Mouse (Mus musculus): ENCODE measurements around the gene Tgm1.
A peak's percentile ranks its signal among the peaks of the same experiment; 100 is the strongest.

Tgm1 gene

DNA sequence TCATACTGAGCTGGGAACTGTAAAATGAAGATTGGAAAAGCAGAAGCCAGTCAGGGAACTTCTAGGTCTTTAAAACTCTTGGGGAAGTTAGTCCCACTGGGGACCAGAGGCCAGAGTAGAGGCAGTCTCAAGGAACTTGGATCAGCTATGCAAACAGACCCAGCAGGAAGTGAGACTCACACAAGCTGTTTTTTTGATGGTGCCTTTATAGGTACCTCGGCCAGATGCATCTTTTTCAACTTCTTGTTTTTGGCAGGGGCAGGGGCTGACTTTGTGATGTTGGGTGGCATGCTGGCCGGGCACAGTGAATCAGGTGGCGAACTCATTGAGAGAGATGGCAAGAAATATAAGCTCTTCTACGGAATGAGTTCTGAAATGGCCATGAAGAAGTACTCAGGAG lies 36.1 kb downstream of the Tgm1 start:
- DNase-seq (ENCODE audit: low read depth, low spot score) = no peak

DNA sequence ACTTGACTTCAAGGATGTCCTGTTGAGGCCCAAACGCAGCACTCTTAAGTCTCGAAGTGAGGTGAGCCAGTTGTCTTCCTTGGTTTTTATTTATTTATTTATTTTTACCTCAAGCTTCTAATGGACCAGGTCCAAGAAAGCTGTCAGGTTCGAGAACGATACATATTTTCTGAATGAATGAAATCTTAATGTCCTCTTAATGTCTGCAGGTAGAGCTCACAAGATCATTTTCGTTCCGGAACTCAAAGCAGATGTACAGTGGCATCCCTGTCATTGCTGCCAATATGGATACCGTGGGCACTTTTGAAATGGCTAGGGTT lies 41.0 kb downstream of the Tgm1 start:
- DNase-seq (ENCODE audit: low read depth, low spot score) = no peak

DNA sequence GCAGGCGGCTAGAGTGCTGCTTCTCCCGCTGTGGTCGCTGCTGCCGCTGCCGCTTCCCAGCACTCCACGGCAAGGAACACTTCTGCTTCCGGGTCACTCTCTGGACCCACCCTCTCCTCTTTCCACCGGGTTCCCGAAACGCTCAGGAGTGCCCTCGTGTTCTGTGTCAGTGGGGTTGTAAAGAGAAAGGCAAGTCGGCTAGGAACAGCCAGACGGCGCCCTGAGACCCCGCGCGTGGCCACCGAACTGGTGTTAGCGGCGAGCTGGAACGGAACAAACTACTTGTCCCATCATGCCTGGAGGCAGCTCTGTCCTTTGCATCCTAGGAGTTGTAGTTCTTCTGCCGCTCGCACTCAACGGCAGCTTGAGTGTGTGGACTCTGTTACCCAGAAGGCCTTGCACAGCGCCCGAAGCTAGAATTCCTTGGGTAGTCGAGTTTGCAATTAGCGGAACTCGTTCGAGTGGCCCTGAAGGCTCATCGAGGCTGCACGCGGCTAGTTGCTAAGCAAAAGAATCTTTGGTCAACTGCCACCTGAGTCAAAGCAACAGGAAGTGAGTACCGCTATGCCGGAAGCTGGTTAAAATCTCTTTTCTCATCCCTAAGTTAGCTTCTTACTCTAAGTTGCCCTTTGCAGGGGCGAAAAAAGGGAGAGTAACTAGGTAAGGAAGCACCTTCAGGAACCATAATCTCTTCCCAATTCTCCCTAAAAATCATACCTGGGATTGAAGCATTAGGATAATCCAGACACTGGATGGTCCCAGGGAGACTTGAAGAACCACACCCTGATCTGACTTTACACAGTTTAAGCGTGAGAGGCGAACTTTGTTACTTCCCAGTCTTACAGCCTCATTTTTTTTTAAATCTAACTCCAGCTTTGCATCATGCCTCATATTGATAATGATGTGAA lies 41.6 kb downstream of the Tgm1 start, which contains the start of the genes Gmpr2 and Nedd8:
Gene Gmpr2, plus strand, starts transcription at position 109 of the 908 bp plus-strand sequence.
Gene Nedd8, minus strand, starts transcription at position 292 of the 908 bp plus-strand sequence.
- DNase-seq (ENCODE audit: low read depth, low spot score) = peak; percentile 85

DNA sequence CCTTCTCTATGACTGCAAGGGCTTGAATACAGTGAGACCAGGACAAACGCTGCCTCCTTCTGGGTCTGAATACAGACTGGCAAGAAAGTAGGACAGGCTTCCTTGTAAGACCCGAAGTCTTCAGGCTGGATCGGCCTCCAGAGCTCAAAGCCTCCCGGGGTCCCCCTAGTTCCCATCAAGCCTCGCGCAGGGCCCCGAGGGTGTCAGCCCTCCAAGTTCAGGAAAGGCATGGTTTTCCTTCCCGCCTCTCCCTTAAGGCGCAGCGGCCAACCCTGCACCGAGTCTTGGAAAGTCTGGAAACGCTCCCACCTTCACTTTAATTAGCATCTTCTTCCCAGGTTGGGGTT lies 42.3 kb downstream of the Tgm1 start:
- no peak for DNase-seq (ENCODE audit: low read depth, low spot score)

DNA sequence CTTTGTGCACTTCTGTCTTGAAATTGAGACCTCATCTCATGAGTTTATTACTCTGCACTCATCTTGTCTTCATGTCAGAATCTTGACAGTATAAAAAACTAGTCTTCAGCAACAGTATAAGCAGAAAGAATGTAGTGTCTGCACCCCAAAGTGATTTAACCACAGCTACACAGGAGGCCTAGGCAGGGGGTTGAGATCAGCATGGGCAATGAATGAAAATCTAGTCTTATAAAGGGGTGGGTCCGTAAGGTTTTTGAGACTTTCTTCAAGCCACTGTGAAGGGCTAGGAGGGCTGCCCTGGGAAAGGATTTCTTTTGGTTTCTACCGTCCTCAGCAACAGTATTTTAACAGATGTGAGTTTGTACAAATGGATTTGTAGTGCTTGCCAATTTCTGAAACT lies 53.1 kb downstream of the Tgm1 start:
- no peak for DNase-seq (ENCODE audit: low read depth, low spot score)

DNA sequence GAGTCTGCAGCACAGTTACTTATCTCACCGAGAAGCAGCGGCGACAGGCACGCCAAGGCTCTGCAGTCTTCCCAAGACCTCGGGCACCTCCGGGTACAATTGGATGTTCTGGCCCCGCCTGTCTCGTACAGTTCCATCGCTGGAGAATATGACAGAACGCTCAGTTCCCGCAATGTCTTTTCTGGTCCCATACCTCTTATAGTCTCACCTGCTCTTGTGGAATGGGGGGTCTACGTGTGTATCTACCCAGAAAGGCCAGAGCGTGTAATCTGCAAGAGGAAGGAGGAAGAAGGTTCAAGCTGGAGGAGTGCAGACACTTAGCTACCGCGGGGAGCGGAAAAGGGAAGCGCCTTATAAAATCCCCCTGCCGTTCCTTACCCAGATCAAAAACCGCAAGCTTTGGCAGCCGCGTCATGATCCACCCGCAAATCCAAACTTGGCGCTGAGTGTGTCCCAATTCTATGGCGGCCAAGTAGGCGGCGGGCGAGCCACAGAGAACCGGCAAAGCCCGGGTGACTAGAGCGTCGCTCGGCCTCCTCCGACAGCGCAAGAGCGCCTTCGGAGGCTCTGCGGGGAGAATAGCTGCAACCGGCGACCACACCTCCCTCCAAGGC lies 53.7 kb downstream of the Tgm1 start, which contains the start of gene Mdp1:
Gene Mdp1, minus strand, starts transcription at position 549 of the 614 bp plus-strand sequence.
- peak; percentile 71 for DNase-seq (ENCODE audit: low read depth, low spot score)

DNA sequence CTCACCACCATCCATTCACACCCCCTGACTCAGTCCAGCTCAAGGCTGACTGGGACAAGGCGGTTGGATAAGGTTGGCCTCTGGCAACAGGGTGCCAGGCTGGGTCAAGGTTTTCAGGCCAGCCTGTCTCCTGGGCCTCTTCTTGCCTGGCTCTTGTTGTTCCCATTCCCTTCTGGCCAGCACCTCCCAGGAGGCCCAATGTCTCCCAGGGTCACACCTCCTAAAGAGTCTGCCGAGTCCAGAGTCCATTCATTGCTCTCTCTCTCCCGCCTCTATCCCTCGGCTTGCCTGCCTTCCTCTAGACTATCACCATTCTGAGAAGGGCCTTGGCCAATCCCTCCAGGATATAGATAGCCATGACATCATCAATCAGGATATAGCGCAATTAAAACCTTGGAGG lies 55.7 kb downstream of the Tgm1 start:
- no peak for DNase-seq (ENCODE audit: low read depth, low spot score)

DNA sequence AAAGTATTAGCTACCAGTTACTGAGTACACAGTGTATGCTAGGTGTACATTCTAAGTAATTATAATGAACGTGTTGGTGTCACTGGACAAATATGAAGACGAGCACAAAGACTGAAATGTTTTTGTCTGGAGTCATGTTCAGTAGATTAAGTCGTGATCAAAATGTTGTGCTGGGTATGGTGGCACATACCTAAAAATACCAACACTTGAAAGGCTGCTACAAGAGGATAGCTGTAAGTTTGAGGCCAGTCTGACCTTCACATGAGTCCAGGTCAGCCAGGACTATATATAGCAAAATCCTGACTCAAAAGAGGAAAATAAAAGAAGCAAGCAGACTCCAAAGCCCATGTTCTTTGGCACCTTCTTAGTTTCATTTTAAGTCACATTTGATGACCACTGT lies 56.8 kb downstream of the Tgm1 start:
- no peak for DNase-seq (ENCODE audit: low read depth, low spot score)

DNA sequence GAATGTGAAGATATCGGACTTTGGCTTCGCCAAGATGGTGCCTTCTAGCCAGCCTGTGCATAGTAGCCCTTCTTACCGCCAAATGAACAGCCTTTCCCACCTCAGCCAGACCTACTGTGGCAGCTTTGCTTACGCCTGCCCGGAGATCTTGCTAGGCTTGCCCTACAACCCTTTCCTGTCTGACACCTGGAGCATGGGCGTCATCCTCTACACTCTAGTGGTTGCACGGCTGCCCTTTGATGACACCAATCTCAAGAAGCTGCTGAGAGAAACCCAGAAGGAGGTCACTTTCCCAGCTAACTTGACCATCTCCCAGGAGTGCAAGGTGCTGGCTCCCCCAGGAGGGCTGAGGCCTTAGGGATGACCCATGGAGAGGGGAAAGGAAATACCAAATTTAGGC lies 62.2 kb downstream of the Tgm1 start:
- DNase-seq (ENCODE audit: low read depth, low spot score) = no peak

Measured in c-Kit-negative CD71-positive TER-119-positive erythroid progenitor cells, embryonic 14.5 days (primary cell).